9 mouse cellular contexts compared by ENCODE assay signal in genomic region chr11:96198642-96199041, GRCm38 (mm10). TPM values are rescaled to one million over a fixed set of nuclear protein-coding genes. Genes with fewer than 3 reads are reported as not detected.
A peak's percentile ranks its signal among the peaks of the same experiment; 100 is the strongest.
DNase-seq lines count a peak whose midpoint lies in the region; ATAC-seq and TF ChIP-seq lines count a peak whose summit lies in the region.
"Had no signal": no experiment of that assay in that cellular context is flagged by ENCODE, and none has a peak within 500 bp of the region (broad histone marks: within the 10 kb centered on the region; RNA-seq: fewer than 3 reads in every experiment).

No protein-coding gene starts in this region.

- no peaks in the 10 kb centered on the region for H3K9me3 ChIP-seq in megakaryocyte, embryonic 14.5 days
- no peaks in the 10 kb centered on the region for H3K9me3 ChIP-seq in forebrain, embryonic 12.5 days

- peak; percentile 49 for TF ChIP-seq CTCF in gastrocnemius, adult 2 months (IDR thresholded peaks at IDR 0.05)

- no peak overlapping the region for H3K4me3 ChIP-seq in gastrocnemius, adult 2 months
- H3K4me3 ChIP-seq in megakaryocyte, embryonic 14.5 days (replicated peaks) = peak overlapping the region; percentile 69
- H3K4me3 ChIP-seq in forebrain, embryonic 12.5 days (replicated peaks) = no peak overlapping the region

- peaks cover 35% of the 10 kb centered on the region for H3K4me1 ChIP-seq in megakaryocyte, embryonic 14.5 days
- no peaks in the 10 kb centered on the region for H3K4me1 ChIP-seq in forebrain, embryonic 12.5 days

- intact Hi-C loops in gastrocnemius, adult 2 months (cut with DNase I) = no loop called here

- no peak for ATAC-seq in megakaryocyte, adult 5-6 weeks (ENCODE audit: poor library complexity, severe bottlenecking)
- ATAC-seq in forebrain, embryonic 12.5 days (ENCODE audit: low FRiP score) = no peak

- no peak overlapping the region for H3K27ac ChIP-seq in gastrocnemius, adult 2 months
- no peak overlapping the region for H3K27ac ChIP-seq in forebrain, embryonic 12.5 days

- H3K9ac ChIP-seq in forebrain, embryonic 12.5 days = no peak overlapping the region

- no peak overlapping the region for H3K4me2 ChIP-seq in forebrain, embryonic 12.5 days

- DNase-seq in gastrocnemius, adult 2 months = peak; percentile 27
- no peak for DNase-seq in gastrocnemius, adult 8-10 months (ENCODE audit: low spot score in 2 of 2)
- peak; percentile 43 to 53 for DNase-seq in adrenal gland, postnatal 36 days
- peak; percentile 60 for DNase-seq in lung, postnatal 36 days
- no peak for DNase-seq in heart, adult 18-20 months

- peaks cover 97% of the 10 kb centered on the region for H3K27me3 ChIP-seq in megakaryocyte, embryonic 14.5 days (replicated peaks)
- peaks cover 100% of the 10 kb centered on the region for H3K27me3 ChIP-seq in forebrain, embryonic 12.5 days

- 1% methylated on average over 12 of the region's 12 CpGs for WGBS in forebrain, embryonic 12.5 days

- no peaks in the 10 kb centered on the region for H3K36me3 ChIP-seq in megakaryocyte, embryonic 14.5 days (replicated peaks; ENCODE audit: low read length)
- no peaks in the 10 kb centered on the region for H3K36me3 ChIP-seq in forebrain, embryonic 12.5 days (replicated peaks)

RNA-seq across cellular contexts. Expression of gene Hoxb13, which starts 4.5 kb away (rescaled TPM):
- not detected for total RNA-seq in gastrocnemius, adult 2 months (2021)
- not detected for total RNA-seq in gastrocnemius, adult 8-10 months (2022)
- polyA plus RNA-seq in megakaryocyte, embryonic 14.5 days (2012; ENCODE audit: insufficient read depth, low replicate concordance) = not detected in 2 replicates
- total RNA-seq in megakaryocyte, adult 5-6 weeks (2015) = not detected in 2 replicates
- not detected in 2 replicates for total RNA-seq in megakaryocyte, adult 5-6 weeks (2017)
- not detected for total RNA-seq in adrenal gland, postnatal 36 days (2021)
- polyA plus RNA-seq in forebrain, embryonic 12.5 days (2016; fragmentation: Nextera tagmentation; extraction: Ambion mirVana) = not detected in 2 replicates
- total RNA-seq in heart, adult 18-20 months (2021) = not detected
- polyA plus RNA-seq: stomach, embryonic 16.5 days had no signal

Comparison
In these comparisons a context has a peak if more than half of its experiments do, and no peak if none do; other contexts are left out.
1. DNase-seq: peak in gastrocnemius, adult 2 months (single experiment), adrenal gland, postnatal 36 days (2 of 2) and lung, postnatal 36 days (single experiment); none in gastrocnemius, adult 8-10 months (0 of 2) and heart, adult 18-20 months (0 of 2).